ENCODE assay signal across 19 mouse cellular contexts in genomic region chr6:131374594-131375340, GRCm38 (mm10). TPM values are rescaled to one million over a fixed set of nuclear protein-coding genes. Genes with fewer than 3 reads are reported as not detected.
DNase-seq lines count a peak whose midpoint lies in the region; ATAC-seq and TF ChIP-seq lines count a peak whose summit lies in the region.
"Had no signal": no experiment of that assay in that cellular context is flagged by ENCODE, and none has a peak within 500 bp of the region (broad histone marks: within the 10 kb centered on the region; RNA-seq: fewer than 3 reads in every experiment).

No protein-coding gene starts in this region.

- H3K27ac ChIP-seq in heart, embryonic 12.5 days (ENCODE audit: poor library complexity, severe bottlenecking) = peak overlapping the region; percentile 63
- peak overlapping the region; percentile 72 for H3K27ac ChIP-seq in heart, embryonic 13.5 days (replicated peaks)
- H3K27ac ChIP-seq in heart, postnatal 0 days (ENCODE audit: low read depth) = peak overlapping the region; percentile 82
- H3K27ac ChIP-seq in kidney, adult 2 months (ENCODE audit: insufficient read depth, low read depth, low read length) = no peak overlapping the region
- H3K27ac ChIP-seq: embryonic facial prominence, embryonic 12.5 days; hindbrain, embryonic 15.5 days had no signal

- 72% methylated on average over 13 of the region's 13 CpGs for WGBS in heart, embryonic 12.5 days
- 69% methylated on average over 13 of the region's 13 CpGs for WGBS in heart, embryonic 13.5 days
- WGBS in heart, postnatal 0 days = 55% methylated on average over 13 of the region's 13 CpGs
- WGBS in kidney, adult 2 months = 79% methylated on average over 13 of the region's 13 CpGs

- peaks cover 28% of the 10 kb centered on the region for H3K4me1 ChIP-seq in heart, embryonic 12.5 days (replicated peaks)
- peaks cover 36% of the 10 kb centered on the region for H3K4me1 ChIP-seq in heart, embryonic 13.5 days
- H3K4me1 ChIP-seq in heart, postnatal 0 days (ENCODE audit: control insufficient read depth, insufficient read depth) = peaks cover 25% of the 10 kb centered on the region
- peaks cover 5% of the 10 kb centered on the region; the same call in 1 of the 2 replicates for H3K4me1 ChIP-seq in kidney, adult 2 months (ENCODE audit: control insufficient read depth, insufficient read depth, low read length)
- H3K4me1 ChIP-seq: embryonic facial prominence, embryonic 12.5 days; hindbrain, embryonic 15.5 days had no signal

- H3K9me3 ChIP-seq in heart, embryonic 12.5 days (replicated peaks) = no peaks in the 10 kb centered on the region
- H3K9me3 ChIP-seq in heart, embryonic 13.5 days = no peaks in the 10 kb centered on the region
- no peaks in the 10 kb centered on the region for H3K9me3 ChIP-seq in heart, postnatal 0 days (replicated peaks; ENCODE audit: control insufficient read depth, low read length)
- H3K9me3 ChIP-seq: embryonic facial prominence, embryonic 12.5 days; hindbrain, embryonic 15.5 days had no signal

- no peak for TF ChIP-seq POLR2A in kidney, adult 2 months (IDR thresholded peaks at IDR 0.05; ENCODE audit: low read depth, low read length)

- no peaks in the 10 kb centered on the region for H3K27me3 ChIP-seq in heart, embryonic 12.5 days (replicated peaks)
- H3K27me3 ChIP-seq in heart, embryonic 13.5 days (replicated peaks) = no peaks in the 10 kb centered on the region
- no peaks in the 10 kb centered on the region for H3K27me3 ChIP-seq in heart, postnatal 0 days (ENCODE audit: control insufficient read depth, insufficient read depth, low read length)
- no peaks in the 10 kb centered on the region for H3K27me3 ChIP-seq in kidney, adult 2 months (replicated peaks; ENCODE audit: control insufficient read depth, insufficient read depth, low read length)
- H3K27me3 ChIP-seq: embryonic facial prominence, embryonic 12.5 days; hindbrain, embryonic 15.5 days; Patski had no signal

- H3K4me3 ChIP-seq in heart, embryonic 12.5 days = no peak overlapping the region
- no peak overlapping the region for H3K4me3 ChIP-seq in heart, embryonic 13.5 days
- no peak overlapping the region for H3K4me3 ChIP-seq in heart, postnatal 0 days (ENCODE audit: low read depth, low read length)
- H3K4me3 ChIP-seq in kidney, adult 2 months (ENCODE audit: insufficient read depth, low read depth, low read length) = no peak overlapping the region
- H3K4me3 ChIP-seq: embryonic facial prominence, embryonic 12.5 days; hindbrain, embryonic 15.5 days had no signal

- peak overlapping the region; percentile 29 for H3K4me2 ChIP-seq in heart, embryonic 12.5 days
- peak overlapping the region; percentile 43 for H3K4me2 ChIP-seq in heart, embryonic 13.5 days
- H3K4me2 ChIP-seq in heart, postnatal 0 days (ENCODE audit: low read depth, low read length) = peak overlapping the region; percentile 26; the same call in 1 of the 2 replicates
- H3K4me2 ChIP-seq: embryonic facial prominence, embryonic 12.5 days; hindbrain, embryonic 15.5 days had no signal

- ATAC-seq in heart, embryonic 12.5 days (ENCODE audit: insufficient number of reproducible peaks, low FRiP score) = no peak
- ATAC-seq in heart, embryonic 13.5 days (ENCODE audit: extremely low read depth, insufficient number of reproducible peaks, low FRiP score, low TSS enrichment) = no peak
- peak; percentile 91 for ATAC-seq in heart, postnatal 0 days (ENCODE audit: insufficient read depth, low read depth)
- ATAC-seq: activated CD4-positive, CD25-positive, alpha-beta regulatory T cell, adult 4 months; Patski had no signal

- intact Hi-C loops in heart, postnatal 36 days (cut with DNase I) = no loop called here

- H3K9ac ChIP-seq in heart, embryonic 12.5 days = no peak overlapping the region
- H3K9ac ChIP-seq in heart, embryonic 13.5 days = no peak overlapping the region
- no peak overlapping the region for H3K9ac ChIP-seq in heart, postnatal 0 days (replicated peaks; ENCODE audit: low read depth, low read length)
- H3K9ac ChIP-seq: embryonic facial prominence, embryonic 12.5 days; hindbrain, embryonic 15.5 days had no signal

- DNase-seq in gastrocnemius, adult 18-20 months (ENCODE audit: low spot score) = peak; percentile 79
- DNase-seq in gastrocnemius, postnatal 10 days = no peak
- DNase-seq in heart, postnatal 36 days = no peak
- DNase-seq in heart, postnatal 0 days (ENCODE audit: low spot score) = peak; percentile 84
- DNase-seq in kidney, adult 18-20 months = no peak
- no peak for DNase-seq in kidney, adult 2 months
- DNase-seq: adrenal gland, postnatal 14 days; cerebellum, adult 2 months; kidney, adult 8-10 months; kidney, postnatal 25 days; lung, adult 18-20 months; midbrain, embryonic 14.5 days had no signal

- H3K36me3 ChIP-seq in heart, embryonic 12.5 days = peaks cover 70% of the 10 kb centered on the region
- peaks cover 94% of the 10 kb centered on the region for H3K36me3 ChIP-seq in heart, embryonic 13.5 days
- H3K36me3 ChIP-seq in heart, postnatal 0 days (replicated peaks; ENCODE audit: control insufficient read depth, insufficient read depth, low read length) = peaks cover 57% of the 10 kb centered on the region
- H3K36me3 ChIP-seq in kidney, adult 2 months (ENCODE audit: control insufficient read depth, insufficient read depth, low read length) = peaks cover 4% of the 10 kb centered on the region

- peak; percentile 85 for TF ChIP-seq EP300 in heart, postnatal 0 days (IDR thresholded peaks at IDR 0.05; ENCODE audit: low read depth)

- no peak for TF ChIP-seq CTCF in heart, postnatal 0 days (IDR thresholded peaks at IDR 0.05; ENCODE audit: low read depth)
- TF ChIP-seq CTCF in kidney, adult 2 months (conservative IDR thresholded peaks at IDR 0.05; ENCODE audit: insufficient read depth, insufficient read length, low read depth, low read length) = no peak

RNA-seq across cellular contexts. Expression of gene Ybx3, which starts 13.5 kb away (rescaled TPM):
- total RNA-seq in gastrocnemius, adult 18-20 months (2021) = 1,000 to 10,000 TPM; 2,006 to 2,015 TPM
- total RNA-seq in gastrocnemius, postnatal 10 days (2021) = 100 to 1,000 TPM; 642 to 665 TPM
- 47.9 and 52.6 TPM in 2 replicates for polyA plus RNA-seq in heart, embryonic 12.5 days (2016; fragmentation: Nextera tagmentation; extraction: Ambion mirVana)
- 100 to 1,000 TPM; 242 to 252 TPM for total RNA-seq in heart, postnatal 36 days (2021)
- polyA plus RNA-seq in heart, embryonic 13.5 days (2015; fragmentation: Nextera tagmentation; extraction: Ambion mirVana) = 36.9 and 43.2 TPM in 2 replicates
- total RNA-seq in heart, postnatal 0 days (2014; rRNA removed; ENCODE audit: low replicate concordance) = 194 and 238 TPM in 2 replicates
- 54.6 and 61.7 TPM in 2 replicates for polyA plus RNA-seq in heart, postnatal 0 days (2015; fragmentation: Nextera tagmentation; extraction: Ambion mirVana)
- polyA plus RNA-seq in kidney, adult 2 months (2012; rRNA removed) = 38.5 and 38.7 TPM in 2 replicates

RNA-seq across cellular contexts. Expression of gene Styk1, which starts 21.4 kb away (rescaled TPM):
- total RNA-seq in gastrocnemius, adult 18-20 months (2021) = under 1 TPM; 0.64 to 0.71 TPM
- total RNA-seq in gastrocnemius, postnatal 10 days (2021) = under 1 TPM; 0.88 to 0.94 TPM
- polyA plus RNA-seq in heart, embryonic 12.5 days (2016; fragmentation: Nextera tagmentation; extraction: Ambion mirVana) = 0.40 and 1.6 TPM in 2 replicates
- under 1 TPM; 0.22 to 0.30 TPM for total RNA-seq in heart, postnatal 36 days (2021)
- polyA plus RNA-seq in heart, embryonic 13.5 days (2015; fragmentation: Nextera tagmentation; extraction: Ambion mirVana) = 0.71 and 1.1 TPM in 2 replicates
- total RNA-seq in heart, postnatal 0 days (2014; rRNA removed; ENCODE audit: low replicate concordance) = 0.15 TPM in 1 of 2 replicates, not detected in the other
- 0.27 and 0.52 TPM in 2 replicates for polyA plus RNA-seq in heart, postnatal 0 days (2015; fragmentation: Nextera tagmentation; extraction: Ambion mirVana)
- 2.1 and 2.2 TPM in 2 replicates for polyA plus RNA-seq in kidney, adult 2 months (2012; rRNA removed)
- total RNA-seq: liver, adult 2 months had no signal
- polyA plus RNA-seq: activated CD4-positive, CD25-positive, alpha-beta regulatory T cell, adult 4 months; liver, adult 2 months had no signal

Comparison
In these comparisons a context has a peak if more than half of its experiments do, and no peak if none do; other contexts are left out.
1. DNase-seq: peak in gastrocnemius, adult 18-20 months (single experiment) and heart, postnatal 0 days (single experiment); none in gastrocnemius, postnatal 10 days (single experiment), heart, postnatal 36 days (0 of 2), kidney, adult 18-20 months (single experiment) and kidney, adult 2 months (single experiment).
2. Peak in every context shown above with its lines, with median percentiles within 50 percentile points of each other: H3K4me2 ChIP-seq.